Mouse (Mus musculus): ENCODE measurements around the gene Tmcc3. TPM values are rescaled to one million over a fixed set of nuclear protein-coding genes. Genes with fewer than 3 reads are reported as not detected.
A peak's percentile ranks its signal among the peaks of the same experiment; 100 is the strongest.

Gene Tmcc3
- total RNA-seq, 4 experiments from 2014 or later: 49.1 to 63.0 (median 53.8) TPM

DNA sequence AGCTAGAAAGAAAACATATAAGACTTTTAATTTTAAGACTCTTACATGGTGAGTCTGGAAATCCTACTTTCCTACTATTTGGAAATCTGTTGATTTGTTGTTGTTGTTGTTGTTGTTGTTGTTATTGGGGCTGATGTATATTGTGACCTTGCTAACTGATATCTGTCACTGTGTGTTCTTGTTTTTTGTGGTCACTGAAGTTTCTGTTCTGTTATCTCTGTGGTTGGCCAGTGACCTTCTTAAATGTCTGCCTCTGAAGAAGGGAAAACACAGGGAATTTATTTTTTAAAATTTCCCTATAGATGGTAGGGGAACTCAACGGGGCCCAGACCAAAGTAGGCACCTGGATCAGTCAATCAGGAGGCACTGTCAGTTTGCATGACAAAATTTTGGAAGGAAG lies 48.9 kb downstream of the Tmcc3 start:
- DNase-seq (ENCODE audit: low spot score in 2 of 2): no peak

DNA sequence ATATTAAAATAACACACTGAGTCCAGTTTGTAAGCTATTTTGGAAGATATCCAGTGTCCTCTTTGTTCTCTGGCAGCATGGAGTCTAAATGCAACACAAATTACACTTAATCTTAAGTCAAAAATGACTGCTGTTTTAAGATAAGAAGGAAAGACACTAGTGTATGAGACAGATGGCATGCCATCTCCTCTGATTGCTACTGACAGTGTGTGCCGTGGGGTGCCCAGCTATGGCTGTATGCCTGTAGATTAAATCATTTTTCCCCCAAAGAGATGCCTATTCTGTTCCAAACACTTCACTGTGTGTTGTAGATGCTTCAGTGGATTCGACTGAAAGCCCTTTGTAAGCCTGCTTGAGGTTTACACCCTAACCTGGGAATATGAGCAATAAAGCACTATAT lies 59.5 kb downstream of the Tmcc3 start:
- no peak for DNase-seq (ENCODE audit: low spot score in 2 of 2)

DNA sequence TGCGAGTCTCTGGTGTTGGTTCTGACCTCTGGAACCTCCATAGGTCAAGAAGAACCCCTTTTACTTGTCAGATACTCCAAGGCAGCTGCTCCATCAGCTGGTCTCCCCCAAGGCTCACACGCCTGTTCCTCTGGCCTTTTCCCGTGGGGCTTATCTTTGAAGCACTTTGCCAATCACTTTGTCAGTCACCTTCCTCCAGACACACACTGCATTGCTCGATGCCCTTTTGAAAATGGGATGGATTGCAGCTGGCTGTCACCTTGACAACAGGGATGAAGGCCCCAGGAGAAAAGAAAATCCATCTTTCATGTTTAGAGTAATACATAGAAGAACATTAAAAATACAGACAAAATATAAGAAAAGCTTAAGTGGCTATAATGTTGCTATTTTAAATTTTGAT lies 65.2 kb downstream of the Tmcc3 start:
- no peak for DNase-seq (ENCODE audit: low spot score in 2 of 2)

DNA sequence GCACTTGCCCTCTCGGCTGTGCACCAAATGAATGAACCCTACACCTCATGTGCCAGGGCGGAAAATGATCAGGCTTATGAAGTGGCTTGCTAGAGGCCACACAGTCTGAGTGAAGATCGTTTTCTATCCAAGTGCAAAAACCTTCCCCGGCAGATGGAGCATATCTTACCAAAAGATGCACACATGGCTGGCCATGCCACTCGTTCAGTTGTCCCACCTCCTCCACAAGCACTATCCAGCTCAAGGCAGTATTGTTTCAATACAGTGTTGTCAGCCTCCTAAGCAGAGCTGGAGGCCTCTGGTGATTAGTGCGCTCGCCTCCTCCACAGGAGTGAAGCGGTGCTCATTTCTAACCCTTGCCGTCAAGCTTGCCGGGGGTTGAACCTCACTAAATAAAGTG lies 66.1 kb downstream of the Tmcc3 start:
- DNase-seq (ENCODE audit: low spot score in 2 of 2): no peak

DNA sequence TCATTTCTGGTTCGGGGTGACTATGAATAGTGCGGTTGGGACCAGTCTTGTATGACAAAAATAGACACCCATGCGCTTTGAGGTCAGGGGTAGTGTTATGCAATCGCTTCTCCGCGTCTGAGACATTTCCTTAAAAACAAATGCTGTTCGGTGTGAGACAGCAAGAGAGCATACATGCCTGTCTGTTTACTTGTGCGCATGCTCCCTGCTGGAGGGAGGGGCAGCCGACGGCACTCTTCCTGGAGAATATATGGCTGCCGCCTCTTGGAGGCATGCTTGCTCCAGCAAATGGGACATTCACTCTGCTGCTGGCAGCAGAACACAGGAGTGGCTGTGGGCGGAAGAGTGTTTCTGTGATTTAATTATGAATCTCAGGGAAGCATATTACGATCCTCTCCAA lies 66.6 kb downstream of the Tmcc3 start:
- DNase-seq (ENCODE audit: low spot score in 2 of 2): peak; percentile 87 to 88

DNA sequence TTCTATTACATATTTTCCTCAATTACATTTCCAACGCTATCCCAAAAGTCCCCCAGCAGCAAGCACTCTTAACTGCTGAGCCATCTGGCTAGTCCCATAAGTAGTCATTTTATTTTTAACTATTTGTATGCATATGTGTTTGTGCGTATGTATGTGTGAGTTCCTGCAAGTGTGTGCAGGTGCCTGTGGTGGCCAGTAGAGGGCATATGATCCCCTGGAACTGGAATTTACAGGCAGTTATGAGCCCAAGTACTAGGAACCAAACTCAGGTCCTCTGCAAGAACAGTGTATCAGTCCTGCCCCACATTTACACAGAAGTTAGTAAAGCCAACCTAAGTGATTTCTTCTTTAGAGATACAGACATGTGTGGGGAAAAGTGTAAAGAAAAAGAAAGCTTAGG lies 68.3 kb downstream of the Tmcc3 start:
- no peak for DNase-seq (ENCODE audit: low spot score in 2 of 2)

DNA sequence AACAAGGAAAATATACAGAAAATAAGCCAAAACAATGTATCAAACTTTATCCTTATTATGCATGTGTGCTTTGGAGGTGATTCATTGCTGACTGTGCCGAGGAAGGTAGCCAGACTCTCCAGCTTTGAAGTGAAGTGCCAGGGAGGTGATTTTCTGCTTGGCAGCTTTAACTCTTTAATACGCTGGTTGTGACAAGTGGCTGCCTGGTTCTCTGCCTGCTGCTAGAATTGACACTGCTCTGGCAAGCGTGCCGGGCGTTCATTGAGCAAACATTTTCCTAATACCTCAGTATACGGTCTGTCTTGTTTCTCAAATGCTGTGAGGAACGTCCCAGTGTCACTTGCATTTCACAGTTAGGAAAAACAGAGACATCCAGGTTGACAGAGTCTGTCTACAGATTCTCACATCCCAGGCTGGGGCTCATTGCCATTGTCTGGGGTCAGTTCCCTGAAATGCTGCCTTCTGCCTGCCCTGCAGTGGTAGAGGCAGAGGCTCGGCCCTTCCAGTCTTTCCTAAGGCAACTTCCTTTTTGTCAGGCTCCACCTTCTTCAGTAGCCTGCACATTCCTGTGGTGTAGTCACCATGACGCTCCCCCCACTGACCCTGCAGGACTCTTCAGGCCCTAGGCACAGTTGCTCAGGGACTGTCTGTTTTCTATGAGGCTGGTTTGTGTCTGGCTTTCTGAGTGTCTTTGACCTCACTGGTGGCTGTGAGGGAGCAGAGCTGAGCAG lies 69.1 kb downstream of the Tmcc3 start:
- DNase-seq (ENCODE audit: low spot score in 2 of 2): no peak

DNA sequence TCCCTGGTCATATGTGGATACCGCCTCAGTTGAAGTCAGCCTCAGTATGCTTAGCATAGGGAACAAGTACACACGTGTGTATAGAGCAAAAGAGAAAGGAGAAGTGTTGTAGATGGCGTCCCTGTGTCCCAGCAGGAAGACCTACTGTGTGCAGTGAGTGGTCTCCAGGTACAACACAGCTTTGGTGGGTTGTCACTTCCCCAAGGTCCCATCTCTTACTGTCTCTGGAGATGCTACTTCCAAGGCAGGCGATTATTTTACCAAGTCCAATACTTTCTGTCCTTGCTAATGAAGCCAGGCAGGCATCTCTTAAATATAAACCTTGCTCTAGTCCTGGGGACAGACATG lies 69.6 kb downstream of the Tmcc3 start:
- no peak for DNase-seq (ENCODE audit: low spot score in 2 of 2)

DNA sequence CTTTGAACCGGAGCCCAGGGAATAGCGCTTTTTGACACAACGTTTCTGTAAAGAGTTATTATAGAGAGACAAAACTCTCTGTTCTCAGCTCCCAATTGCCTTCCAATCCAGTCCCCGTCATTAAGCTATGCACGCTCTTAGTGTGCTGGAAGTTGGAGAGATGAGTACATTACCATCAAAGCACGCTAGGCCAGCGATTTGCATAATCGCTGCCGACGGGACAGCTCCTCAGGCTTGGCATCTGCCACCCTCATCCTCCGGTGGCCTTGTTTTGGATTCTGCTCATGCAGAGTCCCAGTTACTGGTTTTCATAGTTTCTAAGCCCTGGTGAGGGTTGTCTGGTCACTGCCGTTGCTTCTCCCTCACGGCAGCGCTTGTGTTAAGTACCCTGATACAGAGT lies 70.9 kb downstream of the Tmcc3 start:
- DNase-seq (ENCODE audit: low spot score in 2 of 2): no peak

DNA sequence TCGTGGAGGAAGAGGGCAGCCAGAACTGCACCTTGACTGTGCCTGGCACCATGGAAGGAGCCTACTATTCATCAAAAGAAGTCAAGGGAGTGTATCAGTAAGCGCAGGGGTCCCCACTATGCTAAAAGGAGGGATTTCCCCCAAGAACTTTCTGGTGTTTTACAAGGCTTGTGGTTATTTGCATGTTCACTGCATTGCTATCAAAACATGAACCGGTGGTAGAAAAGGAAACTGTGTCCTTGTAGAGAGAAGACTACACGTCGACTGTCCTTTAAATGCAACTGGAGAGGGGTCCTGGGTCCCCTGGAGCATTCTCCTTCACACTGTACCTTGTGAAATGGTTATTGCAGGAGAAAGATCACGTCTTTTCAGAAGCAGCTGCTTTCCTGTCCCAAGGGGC lies 71.8 kb downstream of the Tmcc3 start:
- no peak for DNase-seq (ENCODE audit: low spot score in 2 of 2)

DNA sequence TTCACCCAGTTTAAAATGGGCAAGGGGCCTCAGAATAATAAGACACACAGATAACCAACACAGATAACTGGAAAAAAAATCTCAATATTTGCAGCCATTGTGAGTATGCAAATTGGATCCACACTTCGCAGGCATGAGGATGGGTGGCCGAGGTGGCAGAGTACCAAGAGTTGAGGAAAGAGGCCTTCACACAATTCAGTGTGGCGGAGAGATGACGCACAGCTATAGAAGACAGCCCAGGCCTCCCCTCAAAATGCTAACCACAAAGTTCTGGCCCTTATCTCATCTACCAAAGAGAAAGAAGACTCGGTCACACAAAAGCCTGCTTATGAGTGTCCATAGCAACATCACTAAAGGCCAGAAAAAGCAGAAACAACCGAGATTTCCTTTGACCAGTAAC lies 77.5 kb downstream of the Tmcc3 start:
- no peak for DNase-seq (ENCODE audit: low spot score in 2 of 2)

DNA sequence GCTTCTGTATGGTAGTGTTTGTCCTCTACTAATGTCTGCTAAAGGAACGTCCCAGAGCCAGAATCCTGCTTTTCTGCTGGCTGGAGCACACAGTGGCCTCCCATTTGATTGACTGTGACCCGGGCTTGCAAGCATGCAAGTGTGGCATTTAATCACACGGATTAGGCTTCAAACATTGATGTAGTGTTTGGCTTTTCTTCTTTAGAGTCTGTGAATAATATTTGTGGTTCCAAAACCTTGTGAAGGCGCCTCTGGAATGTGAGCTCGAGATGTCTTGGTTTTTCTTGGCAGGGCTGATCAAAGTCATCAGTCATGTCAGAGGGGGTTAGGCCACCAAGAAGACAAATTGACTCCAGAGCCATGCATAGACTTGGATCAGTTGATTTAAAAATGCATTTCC lies 79.3 kb downstream of the Tmcc3 start:
- DNase-seq (ENCODE audit: low spot score in 2 of 2): no peak

DNA sequence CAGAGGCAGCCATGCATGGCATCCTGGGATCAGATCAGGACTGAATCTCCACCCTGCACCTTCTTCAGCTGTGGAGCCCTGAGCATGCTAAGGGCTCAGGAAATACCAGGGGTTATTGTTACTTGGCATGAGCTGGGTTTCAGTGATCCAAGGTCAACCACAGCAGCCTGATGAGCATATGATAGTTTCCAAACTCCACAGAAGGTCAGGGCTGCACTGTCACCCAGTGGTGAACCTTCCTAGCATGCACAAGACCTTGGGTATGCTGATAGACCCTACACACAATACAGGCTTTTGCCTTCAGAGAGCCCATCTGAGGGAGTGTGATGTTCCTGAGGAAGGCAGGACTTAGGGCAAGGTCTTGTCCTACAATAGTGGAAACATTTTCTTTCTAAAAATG lies 82.5 kb downstream of the Tmcc3 start:
- DNase-seq (ENCODE audit: low spot score in 2 of 2): no peak

DNA sequence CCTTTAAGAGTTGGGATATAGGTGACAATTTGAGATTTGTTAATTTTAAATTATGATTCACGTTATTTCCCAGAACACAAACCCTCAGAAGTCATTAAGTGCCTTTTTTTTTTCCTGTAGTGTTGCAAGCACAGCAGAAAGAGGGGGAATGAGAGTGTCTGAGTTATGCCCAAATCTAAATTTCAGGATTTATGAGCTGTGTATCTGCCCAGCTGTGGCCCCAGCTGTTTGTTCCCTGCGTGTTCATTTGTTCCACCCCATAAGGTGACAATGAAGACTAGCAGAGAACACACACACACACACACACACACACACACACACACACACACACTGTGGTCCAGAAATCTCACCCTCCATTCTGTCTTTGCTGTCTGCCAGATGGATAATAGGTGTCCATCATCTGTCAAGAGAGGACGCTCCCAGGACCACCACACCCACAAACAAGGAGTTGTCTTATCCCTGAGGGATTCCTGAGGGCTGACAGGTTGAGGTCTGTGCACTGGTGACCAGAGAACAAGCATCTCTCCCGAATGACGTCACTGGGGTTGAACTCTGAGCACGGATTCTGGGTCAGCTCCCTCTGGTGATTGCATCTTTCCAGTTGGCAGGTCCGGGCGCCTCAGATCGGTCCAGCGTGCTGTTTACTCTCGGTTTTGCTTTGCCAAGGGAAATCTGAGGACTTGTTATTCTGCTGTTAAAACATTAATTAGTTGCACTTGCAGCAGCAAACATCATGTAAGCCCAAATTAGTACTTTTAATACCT lies 86.3 kb downstream of the Tmcc3 start:
- DNase-seq (ENCODE audit: low spot score in 2 of 2): no peak

DNA sequence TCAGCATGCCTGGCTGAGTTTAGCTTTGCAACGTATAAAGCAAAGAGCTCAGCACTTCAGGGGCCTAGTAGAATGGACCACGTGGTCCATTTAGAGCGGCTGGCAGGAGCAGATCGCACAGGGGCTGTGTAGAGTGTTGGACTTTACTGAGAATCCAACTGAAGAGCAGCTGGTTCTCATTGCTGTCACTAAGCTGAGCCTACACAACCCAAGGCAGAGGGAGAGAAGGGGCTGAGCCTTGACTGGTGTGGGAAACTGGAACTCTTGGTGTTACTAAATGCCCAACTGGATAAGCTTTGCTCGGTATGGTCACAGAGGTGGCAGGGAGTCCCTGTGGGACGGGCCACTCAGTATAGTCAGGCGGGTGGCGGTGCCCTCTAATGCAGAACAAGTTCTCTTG lies 89.1 kb downstream of the Tmcc3 start:
- DNase-seq (ENCODE audit: low spot score in 2 of 2): no peak

DNA sequence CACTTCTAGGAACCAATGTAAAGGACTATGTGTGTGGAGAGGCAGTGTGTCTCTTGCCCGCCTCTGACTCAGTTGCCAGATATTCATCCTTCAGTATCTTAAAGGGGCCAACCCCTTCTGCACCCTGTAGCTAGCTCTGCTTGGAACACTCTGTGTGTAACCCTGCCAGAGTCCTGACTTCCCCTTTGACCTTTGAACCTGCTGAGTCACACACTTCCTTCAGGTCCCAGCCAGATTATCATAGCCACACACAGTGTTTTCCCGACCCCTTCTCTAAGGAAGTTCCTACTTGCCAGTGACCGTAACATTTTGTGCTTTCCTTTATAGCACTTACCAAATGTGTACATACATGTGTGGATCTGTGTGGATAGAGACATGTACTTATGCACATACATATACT lies 93.7 kb downstream of the Tmcc3 start:
- DNase-seq (ENCODE audit: low spot score in 2 of 2): no peak

DNA sequence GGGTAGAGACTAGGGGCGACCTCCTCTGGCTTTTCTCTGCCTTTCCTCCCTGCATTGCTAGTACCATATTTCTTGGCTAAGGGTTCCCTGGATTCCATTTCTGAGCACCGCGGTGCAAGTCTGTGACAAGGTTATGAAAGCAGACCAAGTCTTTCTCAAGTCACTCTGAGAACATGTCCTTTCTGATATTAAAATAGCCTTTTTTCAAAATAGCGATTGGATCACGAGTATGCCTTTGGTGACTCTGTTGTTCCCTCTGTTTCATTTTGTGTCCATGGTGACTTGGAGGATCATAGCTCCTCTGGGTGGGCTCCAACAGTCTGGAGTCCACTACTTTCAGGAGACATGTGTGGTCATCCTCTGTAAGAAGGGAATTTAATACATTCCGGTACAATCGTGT lies 95.1 kb downstream of the Tmcc3 start:
- DNase-seq (ENCODE audit: low spot score in 2 of 2): no peak

DNA sequence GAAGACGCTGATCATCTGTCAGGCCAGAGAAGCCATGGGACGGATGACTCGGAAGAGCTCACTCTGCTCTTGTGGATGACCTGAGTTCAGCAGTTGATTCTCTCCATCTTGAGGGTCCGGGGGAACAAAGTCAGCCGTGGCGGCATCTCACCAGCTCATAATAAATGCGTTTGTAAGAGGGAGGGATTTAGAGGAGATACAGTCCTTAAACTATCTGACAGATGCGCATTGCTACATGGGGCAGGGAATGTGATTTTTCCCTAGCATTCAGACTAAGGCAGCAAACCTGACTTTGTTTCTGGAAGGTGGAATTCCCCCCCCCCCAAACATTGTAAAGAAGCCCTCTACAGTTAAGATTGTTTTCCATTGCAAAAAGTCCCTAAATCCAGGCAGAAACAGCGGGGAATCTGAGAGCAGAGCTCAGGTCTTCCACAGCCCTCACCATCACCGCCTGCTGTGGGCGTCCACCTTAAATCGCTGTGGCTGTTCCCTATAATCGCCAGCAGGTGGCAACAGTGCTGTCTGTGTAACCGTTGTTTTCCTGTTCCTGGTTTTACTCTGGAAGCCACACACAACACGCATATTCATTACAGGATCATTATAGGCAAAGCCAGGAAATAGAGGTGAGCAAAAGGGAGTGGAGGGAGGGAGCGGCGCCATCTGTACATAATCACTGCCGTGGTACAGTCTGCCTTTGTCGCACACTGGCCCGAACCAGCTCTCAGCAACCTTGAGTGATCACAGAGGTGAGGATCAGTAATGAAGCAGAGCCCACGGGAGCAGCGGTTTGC lies 96.8 kb downstream of the Tmcc3 start:
- DNase-seq (ENCODE audit: low spot score in 2 of 2): peak; percentile 82 to 91

DNA sequence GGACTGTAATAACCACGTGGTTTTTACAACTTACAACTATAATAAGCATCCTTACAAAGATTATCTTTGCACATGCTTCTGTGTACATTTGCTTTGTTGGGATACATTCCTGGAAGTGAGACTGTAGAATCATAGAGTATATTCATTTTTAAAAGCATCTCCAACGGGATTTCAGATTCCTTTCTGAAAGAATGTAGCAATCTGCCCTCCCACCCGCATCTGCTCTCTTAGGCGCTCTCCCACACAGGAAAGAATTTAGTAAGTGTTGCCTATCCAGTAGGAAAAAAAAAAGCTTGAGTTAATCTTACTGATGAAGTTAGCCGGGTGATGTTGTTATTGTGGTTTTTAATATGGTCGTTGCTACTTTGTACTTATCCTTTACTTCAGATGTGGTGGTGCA lies 97.9 kb downstream of the Tmcc3 start:
- DNase-seq (ENCODE audit: low spot score in 2 of 2): peak; percentile 45 to 56

DNA sequence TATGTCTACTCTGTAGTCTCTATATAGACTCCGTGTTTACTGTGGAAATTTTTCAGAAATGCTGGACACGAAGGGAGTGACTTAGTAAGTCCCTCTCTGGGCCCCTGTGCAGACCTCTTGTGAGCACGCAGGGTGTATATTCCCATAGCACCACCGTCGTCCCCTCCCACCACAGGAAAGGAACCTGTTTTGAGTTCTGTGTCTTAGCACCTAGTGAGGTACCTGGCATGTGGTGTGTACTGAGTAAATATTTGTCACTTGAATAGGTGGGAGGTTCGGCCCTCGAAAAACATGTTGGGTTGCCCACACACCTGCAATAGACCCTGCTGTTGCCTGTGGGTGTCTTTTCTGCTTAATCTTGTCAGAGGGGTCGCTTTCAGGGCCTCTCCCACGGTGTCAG lies 99.8 kb downstream of the Tmcc3 start:
- no peak for DNase-seq (ENCODE audit: low spot score in 2 of 2)

DNA sequence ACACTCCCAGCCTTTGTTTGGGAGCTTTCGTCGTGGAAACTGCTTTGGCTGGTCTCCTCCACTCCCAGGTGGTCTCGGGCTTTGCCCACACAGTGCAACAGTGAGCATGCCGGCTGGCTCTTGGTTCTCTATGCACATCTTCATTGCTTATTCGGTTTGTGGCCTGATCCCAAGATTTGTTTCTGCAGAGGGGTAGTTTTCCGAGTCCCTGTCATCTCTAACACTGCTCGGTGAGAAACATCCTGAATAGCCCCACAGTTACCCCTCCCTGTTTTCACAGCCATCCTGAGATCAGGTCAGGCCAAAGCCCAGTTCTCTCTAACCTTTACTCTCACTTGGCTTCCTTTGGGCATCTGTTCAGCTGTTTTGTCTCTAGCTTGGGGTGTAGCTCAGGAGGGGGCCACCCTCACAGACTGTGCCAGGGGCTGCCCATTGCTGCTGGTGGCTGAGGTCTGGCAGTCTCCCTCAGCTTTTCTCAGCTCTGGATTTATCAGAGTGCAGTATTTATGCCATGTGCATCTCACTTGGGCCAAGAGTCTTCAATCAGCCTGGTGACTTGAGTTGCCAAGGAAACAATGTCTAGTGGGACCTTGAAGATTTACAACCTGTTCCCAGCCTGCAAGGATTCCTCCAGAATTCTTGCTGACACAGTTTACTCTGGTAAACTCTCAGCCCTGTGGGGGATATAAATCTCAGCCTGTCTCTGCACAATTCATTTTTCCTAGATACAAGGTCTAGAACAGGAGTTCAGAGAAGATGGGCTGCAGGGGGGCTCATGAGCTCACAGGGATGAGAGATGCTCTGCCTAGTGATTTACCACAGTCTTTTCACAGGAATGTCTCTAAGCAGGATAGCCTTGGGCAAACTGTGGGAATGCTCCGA lies 102.3 kb downstream of the Tmcc3 start:
- DNase-seq (ENCODE audit: low spot score in 2 of 2): peak; percentile 45 to 56
